Mouse (Mus musculus) cerebellum, adult 2 months (tissue): ENCODE measurements around the gene Pctp.

Experiments
- CTCF ChIP-seq: fragments of 200-500 bp; IDR thresholded peaks from 2 replicates; pipeline ENCODE4 v1.5.1; 2011; ENCODE audit warnings: low read depth, mild to moderate bottlenecking, control low read depth, low read length, moderate library complexity, borderline replicate concordance; ENCODE audit not compliant: insufficient read depth
- POLR2A ChIP-seq: fragments of 200-500 bp; IDR thresholded peaks from 2 replicates; pipeline ENCODE4 v1.6.1; 2011; ENCODE audit warnings: low read length, control low read depth, borderline replicate concordance; ENCODE audit not compliant: insufficient read depth

- TF ChIP-seq POLR2A (no peak), CTCF (no peak)
These were observed 24.5 kb upstream of the Pctp start for GRCm38 (mm10) chr11:90027216-90027615.
